8 mouse cellular contexts compared by ENCODE assay signal in the genomic region with DNA sequence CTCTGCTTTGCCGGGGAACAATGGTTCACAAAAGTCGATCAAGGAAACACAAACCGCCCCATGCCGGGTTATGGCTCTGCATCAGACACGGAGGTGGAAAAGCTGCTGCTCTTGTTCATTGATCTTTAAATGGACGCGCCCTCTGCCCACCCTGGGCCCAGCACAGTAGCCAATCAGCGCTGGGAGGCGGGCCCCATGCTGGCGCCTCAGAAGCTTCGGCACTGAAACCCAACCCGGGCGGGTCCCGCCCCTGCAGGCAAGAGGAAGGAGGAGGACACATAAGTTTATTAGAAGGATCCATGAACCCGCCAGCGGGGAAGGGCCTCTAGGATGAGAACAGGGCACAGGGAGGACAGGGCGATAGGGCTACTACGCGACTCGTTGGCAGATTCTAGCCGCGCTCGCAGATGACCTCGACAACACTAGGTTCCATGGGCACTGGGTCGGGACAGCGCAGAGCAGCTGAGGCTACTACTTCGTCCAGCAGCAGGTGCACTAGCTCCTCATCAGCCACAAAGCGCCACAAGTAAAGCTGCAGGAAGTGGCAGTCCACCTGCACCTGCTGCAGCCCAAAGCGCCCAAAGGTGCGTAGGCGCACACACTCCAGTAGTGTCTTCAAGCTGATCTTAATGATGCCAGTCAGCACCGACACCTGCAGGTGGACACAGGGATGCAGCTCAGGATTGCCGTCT. TPM values are rescaled to one million over a fixed set of nuclear protein-coding genes. Genes with fewer than 3 reads are reported as not detected.
A peak's percentile ranks its signal among the peaks of the same experiment; 100 is the strongest.
DNase-seq lines count a peak whose midpoint lies in the region; ATAC-seq and TF ChIP-seq lines count a peak whose summit lies in the region.

A gene (minus strand): TSS at position 650 of the 692 bp plus-strand sequence.

- TF ChIP-seq POLR2A in CH12.LX (IDR thresholded peaks at IDR 0.05; ENCODE audit: low read depth, low read length): peak; percentile 67

- no peak for TF ChIP-seq RAD21 in CH12.LX (IDR thresholded peaks at IDR 0.05; ENCODE audit: low read depth, low read length)

- dilution Hi-C loops in CH12.LX (cut with MboI; ENCODE audit: extremely low pct_ligation_motif_present, extremely low pct_unique_long_range_greater_than_20kb, low sequenced_read_pairs): no loop called here

- peak; percentile 86 for DNase-seq in CH12.LX (ENCODE audit: extremely low read depth)
- DNase-seq in c-Kit-positive CD71-negative TER-119-negative erythroid progenitor cells, embryonic 14.5 days (ENCODE audit: low read depth): peak; percentile 88
- DNase-seq in forebrain, embryonic 11.5 days (ENCODE audit: low spot score): peak; percentile 95
- DNase-seq in kidney, postnatal 25 days: peak; percentile 94 to 97
- peak; percentile 80 to 84 (median 80) for DNase-seq in liver, embryonic 14.5 days (ENCODE audit: low read depth in 3 of 3, low spot score in 3 of 3)
- peak; percentile 93 for DNase-seq in neural tube, embryonic 11.5 days (ENCODE audit: low spot score)
- DNase-seq in telencephalon, adult 2 months (ENCODE audit: low read depth, low spot score): peak; percentile 72

- in situ Hi-C loops in CH12.LX (cut with MboI; ENCODE audit: low pct_ligation_motif_present, low pct_unique_long_range_greater_than_20kb, low sequenced_read_pairs): loop anchor here (10.0 kb wide), 1 partner anchor 103 kb away; a partner anchor contains a TSS

- H3K36me3 ChIP-seq in CH12.LX (replicated peaks in 1 of 2; ENCODE audit: control insufficient read depth in 1 of 2, insufficient read depth in 1 of 2, low read length in 1 of 2): peaks cover 38 to 59% of the 10 kb centered on the region in 2 experiments
- H3K36me3 ChIP-seq in forebrain, embryonic 11.5 days (ENCODE audit: control insufficient read depth, insufficient read depth, low read length): no peaks in the 10 kb centered on the region; the same call in 1 of the 2 replicates
- peaks cover 28% of the 10 kb centered on the region; the same call in 1 of the 2 replicates for H3K36me3 ChIP-seq in heart, embryonic 15.5 days
- H3K36me3 ChIP-seq in liver, embryonic 14.5 days (replicated peaks; ENCODE audit: control insufficient read depth, insufficient read depth, low read depth): 0 out of 2 replicates have a peak, but pooled peaks cover 3% of the 10 kb centered on the region
- H3K36me3 ChIP-seq in neural tube, embryonic 11.5 days (ENCODE audit: control insufficient read depth, insufficient read depth, low read length): peaks cover 2% of the 10 kb centered on the region; the same call in 1 of the 2 replicates

- H3K4me3 ChIP-seq in CH12.LX (replicated peaks in 1 of 3; ENCODE audit: low read depth in 2 of 3, low read length in 2 of 3, poor library complexity in 1 of 3): peak within 1 kb of the TSS; percentile 42 to 53 (median 47)
- peak within 1 kb of the TSS; percentile 55 for H3K4me3 ChIP-seq in forebrain, embryonic 11.5 days (ENCODE audit: low read depth, low read length)
- peak within 1 kb of the TSS; percentile 50 for H3K4me3 ChIP-seq in heart, embryonic 15.5 days
- peak within 1 kb of the TSS; percentile 51 to 60 for H3K4me3 ChIP-seq in liver, embryonic 14.5 days (ENCODE audit: insufficient read depth in 1 of 2, low read depth in 2 of 2, low read length in 2 of 2)
- H3K4me3 ChIP-seq in neural tube, embryonic 11.5 days (ENCODE audit: low read depth, low read length): peak within 1 kb of the TSS; percentile 52

- TF ChIP-seq EP300 in CH12.LX (IDR thresholded peaks at IDR 0.05; ENCODE audit: low read length): no peak
- no peak for TF ChIP-seq EP300 in liver, embryonic 14.5 days (IDR thresholded peaks at IDR 0.05; ENCODE audit: low read depth)

- 0 out of 4 replicates have a peak, but pooled peaks of 1 of the 2 experiments have one; percentile 7 for TF ChIP-seq CTCF in CH12.LX (conservative IDR thresholded peaks at IDR 0.05 in 1 of 2, IDR thresholded peaks at IDR 0.05 in 1 of 2; ENCODE audit: low read depth in 2 of 2, low read length in 2 of 2)
- 0 out of 2 replicates have a peak, but pooled peaks have one; percentile 11 for TF ChIP-seq CTCF in liver, embryonic 14.5 days (IDR thresholded peaks at IDR 0.05; ENCODE audit: low read depth)

- 0 out of 2 replicates have a peak within 1 kb of the TSS, but pooled peaks have one; percentile 0 for H3K27ac ChIP-seq in CH12.LX (ENCODE audit: insufficient read depth, low read depth)
- H3K27ac ChIP-seq in forebrain, embryonic 11.5 days (ENCODE audit: low read depth, low read length): peak within 1 kb of the TSS; percentile 83
- peak within 1 kb of the TSS; percentile 50 for H3K27ac ChIP-seq in heart, embryonic 15.5 days
- H3K27ac ChIP-seq in liver, embryonic 14.5 days: peak within 1 kb of the TSS; percentile 56
- H3K27ac ChIP-seq in neural tube, embryonic 11.5 days (ENCODE audit: low read depth, low read length): peak within 1 kb of the TSS; percentile 83

- H3K4me1 ChIP-seq in CH12.LX (ENCODE audit: control insufficient read depth in 1 of 2, insufficient read depth in 2 of 2): peaks cover 12 to 36% of the 10 kb centered on the region in 2 experiments
- H3K4me1 ChIP-seq in forebrain, embryonic 11.5 days (replicated peaks; ENCODE audit: control insufficient read depth, insufficient read depth, low read length): peaks cover 9% of the 10 kb centered on the region
- peaks cover 23% of the 10 kb centered on the region for H3K4me1 ChIP-seq in heart, embryonic 15.5 days (replicated peaks)
- peaks cover 5 to 7% of the 10 kb centered on the region in 2 experiments for H3K4me1 ChIP-seq in liver, embryonic 14.5 days (replicated peaks; ENCODE audit: control insufficient read depth in 2 of 2, insufficient read depth in 2 of 2, low read length in 1 of 2)
- H3K4me1 ChIP-seq in neural tube, embryonic 11.5 days (ENCODE audit: control insufficient read depth, insufficient read depth, low read length): peaks cover 14% of the 10 kb centered on the region

- H3K27me3 ChIP-seq in CH12.LX (replicated peaks): no peaks in the 10 kb centered on the region
- H3K27me3 ChIP-seq in forebrain, embryonic 11.5 days (ENCODE audit: control insufficient read depth, insufficient read depth, low read length): no peaks in the 10 kb centered on the region
- no peaks in the 10 kb centered on the region for H3K27me3 ChIP-seq in heart, embryonic 15.5 days
- H3K27me3 ChIP-seq in liver, embryonic 14.5 days (ENCODE audit: control insufficient read depth, insufficient read depth, low read length): no peaks in the 10 kb centered on the region
- no peaks in the 10 kb centered on the region for H3K27me3 ChIP-seq in neural tube, embryonic 11.5 days (ENCODE audit: control insufficient read depth, insufficient read depth, low read length)

- peak within 1 kb of the TSS; percentile 30 for H3K9ac ChIP-seq in CH12.LX (ENCODE audit: insufficient read depth, low read depth)
- H3K9ac ChIP-seq in forebrain, embryonic 11.5 days (ENCODE audit: low read length): peak within 1 kb of the TSS; percentile 70
- H3K9ac ChIP-seq in heart, embryonic 15.5 days: peak within 1 kb of the TSS; percentile 49
- H3K9ac ChIP-seq in liver, embryonic 14.5 days (replicated peaks): peak within 1 kb of the TSS; percentile 58
- H3K9ac ChIP-seq in neural tube, embryonic 11.5 days (ENCODE audit: low read length): peak within 1 kb of the TSS; percentile 49

- peaks cover under 1% of the 10 kb centered on the region; the same call in 1 of the 2 replicates for H3K79me2 ChIP-seq in CH12.LX (replicated peaks; ENCODE audit: control insufficient read depth, extremely low read depth, insufficient read depth, poor library complexity, severe bottlenecking)

- peak; percentile 94 for ATAC-seq in forebrain, embryonic 11.5 days (replicated peaks; ENCODE audit: low FRiP score)
- ATAC-seq in heart, embryonic 15.5 days (replicated peaks; ENCODE audit: insufficient number of reproducible peaks, insufficient read depth, low FRiP score, low read depth): peak; percentile 88
- ATAC-seq in liver, embryonic 14.5 days (ENCODE audit: insufficient read depth): peak; percentile 86
- ATAC-seq in neural tube, embryonic 11.5 days (ENCODE audit: insufficient read depth, low FRiP score, low TSS enrichment): peak; percentile 89

- H3K4me2 ChIP-seq in CH12.LX (ENCODE audit: insufficient read depth, low read depth, poor library complexity, severe bottlenecking): peak within 1 kb of the TSS; percentile 88
- peak within 1 kb of the TSS; percentile 94 for H3K4me2 ChIP-seq in forebrain, embryonic 11.5 days (ENCODE audit: low read depth, low read length, severe bottlenecking)
- H3K4me2 ChIP-seq in heart, embryonic 15.5 days: peak within 1 kb of the TSS; percentile 91
- H3K4me2 ChIP-seq in liver, embryonic 14.5 days (ENCODE audit: low read depth): peak within 1 kb of the TSS; percentile 88
- peak within 1 kb of the TSS; percentile 70 for H3K4me2 ChIP-seq in neural tube, embryonic 11.5 days (ENCODE audit: low read depth)

- H3K9me3 ChIP-seq in CH12.LX (replicated peaks; ENCODE audit: low read length): no peaks in the 10 kb centered on the region
- no peaks in the 10 kb centered on the region for H3K9me3 ChIP-seq in forebrain, embryonic 11.5 days (ENCODE audit: control insufficient read depth, low read length)
- H3K9me3 ChIP-seq in heart, embryonic 15.5 days (replicated peaks): no peaks in the 10 kb centered on the region
- no peaks in the 10 kb centered on the region for H3K9me3 ChIP-seq in liver, embryonic 14.5 days (ENCODE audit: control insufficient read depth, low read length)
- H3K9me3 ChIP-seq in neural tube, embryonic 11.5 days (ENCODE audit: control insufficient read depth, low read length): no peaks in the 10 kb centered on the region

- 11% methylated on average over 33 of the region's 33 CpGs for WGBS in forebrain, embryonic 11.5 days
- WGBS in heart, embryonic 15.5 days: 12% methylated on average over 33 of the region's 33 CpGs
- 17% methylated on average over 33 of the region's 33 CpGs for WGBS in liver, embryonic 14.5 days (ENCODE audit: insufficient replicate concordance)
- 8% methylated on average over 33 of the region's 33 CpGs for WGBS in neural tube, embryonic 11.5 days

TF ChIP-seq in CH12.LX, 34 proteins besides CTCF, POLR2A, EP300 and RAD21 (continues in another document):
- TF ChIP-seq MYC (IDR thresholded peaks at IDR 0.05; ENCODE audit: low read depth, low read length): no peak
- TF ChIP-seq NELFE (IDR thresholded peaks at IDR 0.05; ENCODE audit: low read depth, low read length): peak; percentile 67
- TF ChIP-seq HCFC1 (IDR thresholded peaks at IDR 0.05; ENCODE audit: low read depth, low read length): peak; percentile 40
- TF ChIP-seq RCOR1 (conservative IDR thresholded peaks at IDR 0.05; ENCODE audit: low read depth, low read length): 0 out of 2 replicates have a peak, but pooled peaks have one; percentile 20
- peak; percentile 68 for TF ChIP-seq CHD2 (IDR thresholded peaks at IDR 0.05; ENCODE audit: low read length)

RNA-seq across cellular contexts. Expression of the gene that starts here (rescaled TPM):
- total RNA-seq in CH12.LX (2012; rRNA removed) (8.7 and 10.8 TPM in 2 replicates), CH12.LX (2014; rRNA removed) (8.8 and 11.7 TPM in 2 replicates)
- 7.9 and 15.1 TPM in 2 replicates for polyA plus RNA-seq in CH12.LX (2012; ENCODE audit: insufficient read length, low read depth)
- polyA plus RNA-seq in forebrain, embryonic 11.5 days (2014; fragmentation: Nextera tagmentation; extraction: Ambion mirVana): 31.7 and 33.3 TPM in 2 replicates
- 5.4 and 11.3 TPM in 2 replicates for polyA plus RNA-seq in heart, embryonic 15.5 days (2015; fragmentation: Nextera tagmentation; extraction: Ambion mirVana)
- polyA plus RNA-seq in liver, embryonic 14.5 days (2012; rRNA removed): 35.9 and 43.4 TPM in 2 replicates
- 35.0 and 35.7 TPM in 2 replicates for polyA plus RNA-seq in liver, embryonic 14.5 days (2014; fragmentation: Nextera tagmentation; extraction: Ambion mirVana)
- 39.6 and 42.9 TPM in 2 replicates for polyA plus RNA-seq in neural tube, embryonic 11.5 days (2014; fragmentation: Nextera tagmentation; extraction: Ambion mirVana)

Comparison
In these comparisons a context has a peak if more than half of its experiments do, and no peak if none do; other contexts are left out.
1. Peak in every context shown above with its lines: DNase-seq, ATAC-seq, H3K4me3 ChIP-seq and H3K27ac ChIP-seq.
2. H3K27ac ChIP-seq: peak in every context shown above with its lines; median percentile 83 in forebrain, embryonic 11.5 days; 83 in neural tube, embryonic 11.5 days; 56 in liver, embryonic 14.5 days; 50 in heart, embryonic 15.5 days; 0 in CH12.LX.